Mouse (Mus musculus): ENCODE results near the gene Evx2.

Gene Evx2

DNA sequence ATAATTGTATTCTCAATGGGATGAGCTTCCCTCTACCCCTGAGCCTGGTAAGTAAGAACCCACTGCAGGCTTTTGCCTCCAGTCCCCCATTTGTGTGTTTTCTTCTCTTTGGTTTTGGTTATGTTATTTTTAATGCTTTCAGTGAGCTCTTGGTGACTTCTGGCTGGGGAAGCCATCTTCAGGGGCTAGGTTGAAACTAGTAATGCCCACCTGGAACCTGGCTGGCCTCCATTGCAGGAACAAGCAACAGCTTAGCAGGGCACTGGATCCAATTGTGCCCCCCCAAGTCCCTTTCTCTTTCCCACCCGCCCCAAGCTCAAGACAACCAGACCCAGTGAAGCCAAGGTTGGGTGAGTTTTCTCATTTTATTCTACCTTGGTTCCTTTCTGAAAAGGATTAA, 36.0 kb upstream of the Evx2 start:
- no peak for DNase-seq

DNA sequence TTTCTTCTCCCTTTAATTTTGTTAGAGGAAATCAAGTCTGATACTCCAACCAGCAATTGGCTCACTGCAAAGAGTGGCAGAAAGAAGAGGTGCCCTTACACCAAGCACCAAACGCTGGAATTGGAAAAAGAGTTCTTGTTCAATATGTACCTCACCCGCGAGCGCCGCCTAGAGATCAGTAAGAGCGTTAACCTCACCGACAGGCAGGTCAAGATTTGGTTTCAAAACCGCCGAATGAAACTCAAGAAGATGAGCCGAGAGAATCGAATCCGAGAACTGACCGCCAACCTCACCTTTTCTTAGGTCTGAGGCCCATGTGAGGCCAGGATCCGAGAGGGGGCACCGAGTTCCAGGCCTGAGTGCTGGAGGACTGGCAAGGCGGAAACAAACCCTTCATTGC, 34.7 kb upstream of the Evx2 start:
- no peak for DNase-seq

DNA sequence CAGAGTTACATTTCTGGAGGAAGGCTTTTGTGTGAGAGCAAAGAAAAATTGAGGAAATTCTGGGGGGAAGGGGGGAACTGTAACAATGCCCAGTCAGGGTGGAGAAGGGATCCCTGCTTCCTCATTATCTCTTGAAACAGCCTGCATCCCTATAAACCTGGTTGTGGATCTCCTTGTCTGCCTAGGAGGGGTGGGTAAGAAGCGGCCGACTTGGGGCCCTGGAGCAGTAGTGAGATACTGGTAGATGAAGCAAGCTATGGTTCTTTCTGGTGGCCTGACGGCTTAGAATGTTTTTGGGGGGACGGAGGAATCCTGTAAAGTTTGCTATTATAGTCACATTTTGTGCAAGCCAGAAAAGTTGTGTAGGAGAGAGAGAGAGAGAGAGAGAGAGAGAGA, 34.1 kb upstream of the Evx2 start:
- DNase-seq = no peak

DNA sequence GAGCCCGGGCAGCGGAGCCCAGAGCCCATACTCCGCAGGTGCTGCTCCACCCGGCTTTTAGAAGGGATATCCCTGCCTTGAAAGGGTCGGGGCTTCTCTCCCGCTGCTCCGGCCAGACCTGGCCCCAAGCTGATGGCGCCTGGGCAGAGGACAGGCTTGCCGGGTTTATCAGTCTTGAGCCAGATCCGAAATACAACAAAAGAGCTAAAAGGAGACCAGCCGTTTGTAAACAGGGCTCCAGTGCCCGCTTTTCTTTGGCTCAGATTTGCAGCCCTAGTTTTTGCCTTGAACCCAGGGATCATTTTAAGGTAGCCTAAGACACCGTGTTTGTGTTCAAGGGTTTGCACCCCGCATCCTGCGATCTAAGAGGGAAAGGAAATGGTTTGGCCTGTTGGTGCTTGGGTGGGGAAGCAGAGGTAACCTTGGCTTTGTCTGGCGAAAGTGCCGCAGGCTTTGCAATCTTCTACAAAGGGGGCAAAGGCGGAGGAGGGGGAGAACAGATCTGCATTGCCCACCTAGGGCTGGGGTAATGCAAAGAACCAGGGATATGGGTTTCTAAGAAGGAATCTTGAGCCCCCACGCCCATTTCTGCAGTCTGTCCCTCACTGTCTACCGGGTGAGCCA, 33.6 kb upstream of the Evx2 start:
- no peak for DNase-seq

DNA sequence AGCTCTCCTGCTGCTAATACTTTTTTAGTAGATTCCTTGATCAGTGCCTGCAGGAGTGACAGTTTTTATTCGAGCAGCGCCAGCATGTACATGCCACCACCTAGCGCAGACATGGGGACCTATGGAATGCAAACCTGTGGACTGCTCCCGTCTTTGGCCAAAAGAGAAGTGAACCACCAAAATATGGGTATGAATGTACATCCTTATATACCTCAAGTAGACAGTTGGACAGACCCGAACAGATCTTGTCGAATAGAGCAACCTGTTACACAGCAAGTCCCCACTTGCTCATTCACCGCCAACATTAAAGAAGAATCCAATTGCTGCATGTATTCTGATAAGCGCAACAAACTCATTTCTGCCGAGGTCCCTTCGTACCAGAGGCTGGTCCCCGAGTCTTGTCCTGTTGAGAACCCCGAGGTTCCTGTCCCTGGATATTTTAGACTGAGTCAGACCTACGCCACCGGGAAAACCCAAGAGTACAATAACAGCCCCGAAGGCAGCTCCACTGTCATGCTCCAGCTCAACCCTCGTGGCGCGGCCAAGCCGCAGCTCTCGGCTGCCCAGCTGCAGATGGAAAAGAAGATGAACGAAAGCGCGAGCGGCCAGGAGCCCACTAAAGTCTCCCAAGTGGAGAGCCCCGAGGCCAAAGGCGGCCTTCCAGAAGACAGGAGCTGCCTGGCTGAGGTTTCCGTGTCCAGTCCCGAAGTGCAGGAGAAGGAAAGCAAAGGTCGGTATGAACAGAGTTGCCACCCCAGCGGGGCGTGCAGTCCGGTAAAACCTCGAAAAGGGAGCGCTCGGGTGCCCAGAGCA, 32.8 kb upstream of the Evx2 start:
- no peak for DNase-seq

DNA sequence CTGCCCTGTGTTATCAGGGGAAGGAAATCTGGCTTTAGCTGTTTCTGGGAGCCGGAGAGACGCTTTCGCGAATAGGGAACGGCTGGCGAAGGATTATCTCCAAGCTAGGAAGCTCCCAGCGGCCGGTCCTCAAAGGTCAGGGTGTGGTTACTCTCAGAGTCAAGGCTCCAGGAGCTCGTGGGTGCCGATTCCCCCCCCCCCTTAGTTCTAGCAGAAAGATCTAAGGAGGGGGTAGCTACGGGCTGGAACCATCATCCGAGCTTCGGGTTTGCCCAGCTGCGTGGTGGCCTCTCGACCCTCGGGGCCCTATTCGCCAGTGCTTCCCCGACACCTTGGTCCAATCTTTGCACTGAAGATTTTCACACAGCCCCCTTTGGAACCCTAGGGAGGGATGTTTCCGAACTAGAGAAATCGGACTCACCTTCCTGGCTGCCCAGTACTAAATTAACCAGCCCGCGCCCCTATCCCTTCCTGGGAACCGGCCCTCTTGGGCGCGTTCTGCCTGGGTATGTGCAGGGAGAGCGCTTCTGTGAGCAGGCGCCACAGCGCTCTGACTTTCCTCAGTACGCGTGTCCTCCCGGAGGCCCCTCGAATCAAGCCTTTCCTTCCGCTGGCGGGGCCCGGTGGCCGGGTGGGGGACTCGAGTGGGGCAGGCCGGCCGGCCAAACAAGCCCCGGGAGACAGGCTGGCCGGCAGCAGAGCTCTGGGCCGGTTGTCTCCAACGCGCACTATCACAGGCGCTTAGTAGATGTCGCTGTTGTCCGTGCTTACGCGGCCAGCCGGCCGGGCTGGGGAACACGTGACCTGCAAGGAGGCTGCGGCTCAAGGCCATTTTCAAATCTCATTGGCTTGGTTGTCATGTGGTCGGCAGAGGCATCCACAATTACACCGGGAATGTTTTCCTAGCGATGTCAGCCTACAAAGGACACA, 31.9 kb upstream of the Evx2 start, which contains the start of gene Hoxd10:
Hoxd10 (plus strand) TSS at position 903 of the 930 bp plus-strand sequence.
- DNase-seq = no peak

DNA sequence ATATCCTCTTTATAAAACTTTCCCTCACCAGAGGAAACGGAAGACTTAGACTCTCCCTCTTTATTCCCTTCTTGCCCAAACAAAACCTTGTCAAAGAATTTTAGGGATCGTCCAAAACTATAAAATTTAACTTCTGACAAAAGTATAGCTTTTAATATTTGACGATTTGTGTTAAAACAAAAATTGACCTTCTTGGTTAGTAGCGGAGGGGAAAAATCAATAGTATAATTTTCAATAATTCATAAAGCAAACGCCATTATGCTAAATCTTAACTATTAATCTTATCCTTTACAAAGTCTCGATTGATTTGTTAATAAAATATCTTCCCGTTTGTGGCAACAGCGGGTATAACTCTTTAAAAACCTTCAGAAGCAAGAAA, 31.0 kb upstream of the Evx2 start:
- no peak for DNase-seq

DNA sequence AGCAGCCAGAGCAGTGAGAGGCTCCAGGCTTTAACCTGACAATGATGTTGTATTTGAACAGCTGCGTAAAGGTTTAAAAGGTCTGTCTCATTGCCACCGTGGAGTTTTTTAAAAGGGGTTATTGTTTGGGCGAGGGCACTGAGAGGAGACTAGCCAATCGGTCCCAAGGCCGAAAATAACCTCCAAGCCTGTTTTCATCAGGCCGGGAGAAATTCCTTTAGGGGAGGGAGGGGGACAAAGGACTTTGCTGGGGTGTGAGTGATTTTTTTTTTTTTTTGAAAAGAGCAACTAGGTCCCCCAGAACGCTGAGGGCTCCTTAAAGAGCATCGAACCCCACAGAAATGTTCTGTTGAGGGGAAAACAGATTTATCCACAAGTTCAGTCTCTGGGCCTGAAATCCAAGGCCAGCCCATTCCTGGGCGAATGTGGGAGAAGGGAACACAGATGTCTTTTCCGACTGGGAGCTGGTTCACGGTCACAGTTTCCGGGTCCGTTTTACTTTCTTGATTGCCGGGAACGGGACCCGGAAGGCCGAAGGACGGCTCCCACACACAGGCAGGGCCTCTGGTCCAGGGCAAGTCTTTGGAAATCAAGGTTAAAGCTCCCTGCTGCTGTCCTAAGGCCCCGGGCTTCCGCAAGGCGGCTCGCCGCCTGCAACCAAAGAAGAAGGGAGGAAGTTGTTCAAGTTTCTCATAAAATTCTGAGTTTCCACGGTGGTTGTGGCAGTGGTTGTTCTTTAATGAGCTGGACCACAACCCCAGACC, 30.4 kb upstream of the Evx2 start:
- DNase-seq = no peak

DNA sequence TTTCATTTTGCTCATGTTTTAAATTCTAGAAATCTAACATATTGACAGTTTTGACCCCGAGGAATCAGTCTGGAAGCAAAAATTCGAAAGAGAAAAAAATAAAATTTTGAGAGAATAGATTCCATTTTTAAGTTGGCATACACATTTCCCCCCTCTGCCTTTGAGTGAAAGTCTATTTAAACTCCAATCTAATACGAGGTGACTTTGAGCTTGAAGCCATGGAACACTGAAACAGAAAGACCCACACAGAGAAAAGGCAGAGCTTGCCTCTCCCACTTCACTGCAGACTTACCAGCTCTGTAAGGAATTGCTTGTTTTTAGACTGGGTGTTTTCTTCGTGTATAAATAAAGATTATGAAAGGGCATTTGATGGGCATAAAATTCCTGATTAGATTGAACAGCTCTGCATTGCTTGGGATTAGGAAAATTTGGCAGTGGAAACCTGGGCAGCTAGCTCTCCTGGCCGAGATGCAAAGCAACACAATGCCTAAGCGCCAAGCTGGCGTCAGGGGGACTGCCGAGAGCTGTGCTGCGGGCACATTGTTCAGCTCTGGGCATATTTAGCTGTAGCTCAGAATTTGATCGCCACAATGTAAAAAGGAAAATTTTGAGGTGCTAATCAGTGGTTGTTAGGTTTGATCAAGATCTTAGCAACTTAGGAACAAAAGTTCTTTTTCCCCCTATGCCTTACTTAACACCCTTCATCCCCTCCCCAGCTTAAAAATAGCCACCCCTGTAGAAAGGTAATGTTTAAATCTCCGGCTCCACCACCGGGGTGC, 29.6 kb upstream of the Evx2 start:
- DNase-seq = no peak

DNA sequence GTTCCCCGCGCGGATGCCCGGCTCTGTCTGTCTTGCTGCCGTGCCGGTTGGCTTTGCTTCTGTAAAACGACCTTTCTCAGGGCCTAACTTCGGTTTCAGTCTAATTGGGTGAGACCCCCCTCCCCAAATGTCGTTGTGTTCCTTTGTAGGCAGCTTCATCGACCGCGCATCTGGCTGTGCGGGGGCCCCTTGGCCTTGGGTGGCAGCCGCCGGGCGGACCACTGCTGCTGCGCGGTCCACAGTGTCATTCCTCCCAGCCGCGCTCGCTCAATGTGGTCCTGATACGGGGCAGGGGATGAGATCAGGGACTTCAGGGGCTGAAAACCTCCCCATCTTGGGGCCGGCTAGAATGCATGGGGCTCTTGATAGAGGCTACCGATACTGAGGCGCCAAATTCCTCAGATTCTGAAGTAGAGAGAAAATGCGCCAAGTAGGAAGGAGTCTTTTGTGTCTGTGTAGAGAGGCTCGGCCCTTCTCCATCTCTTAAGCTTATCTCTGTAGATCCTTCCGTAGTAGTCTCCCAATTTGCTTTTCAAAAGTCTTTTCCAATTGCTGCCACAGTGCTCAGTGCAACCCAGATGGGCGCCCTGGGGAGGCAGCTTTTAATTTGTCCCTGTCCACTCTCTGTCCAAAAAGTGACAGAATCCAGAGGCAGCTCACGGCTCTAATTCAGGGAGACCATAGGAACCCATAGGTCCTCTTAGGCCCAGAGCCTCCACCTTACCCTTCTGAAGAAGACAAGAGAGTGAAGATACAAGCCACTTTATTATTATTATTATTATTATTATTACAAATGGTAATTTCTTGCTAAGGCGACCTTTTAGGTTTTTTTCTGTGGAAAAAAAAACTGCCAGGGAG, 28.6 kb upstream of the Evx2 start:
- DNase-seq = no peak

DNA sequence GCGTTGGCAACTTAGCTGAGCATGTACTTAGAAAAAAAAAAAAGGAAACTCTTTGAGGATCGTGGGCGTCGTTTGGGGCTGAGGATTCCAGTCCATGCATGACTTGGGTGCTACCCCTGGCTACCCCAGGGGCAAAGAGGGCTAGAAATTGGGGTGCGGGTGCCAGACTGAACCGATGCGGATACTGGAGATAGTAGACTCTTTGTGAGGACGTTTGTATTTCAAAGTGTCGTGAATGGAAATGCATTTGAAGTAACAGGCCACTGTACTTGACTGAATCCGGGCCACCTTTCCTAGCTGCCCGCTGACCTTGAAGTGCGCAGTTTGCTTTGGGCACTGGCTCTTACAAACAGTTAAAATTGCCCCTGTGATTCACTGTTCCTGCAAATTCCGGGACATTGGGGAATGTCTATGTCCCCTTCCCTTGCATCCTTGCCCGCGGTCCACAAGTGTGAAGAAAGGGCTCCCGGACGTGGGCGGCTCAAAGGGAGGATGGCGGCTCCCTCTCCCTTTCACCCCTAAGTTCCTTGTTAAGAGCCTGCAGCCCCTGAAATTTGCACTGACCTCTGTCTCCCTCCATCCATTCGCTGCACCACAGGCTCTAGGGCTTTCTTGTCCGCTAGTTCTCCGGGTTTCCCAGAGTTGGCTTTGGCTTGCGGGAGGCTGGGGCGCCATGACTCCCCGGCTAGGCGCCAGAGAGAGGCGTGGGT, 27.8 kb upstream of the Evx2 start:
- no peak for DNase-seq

DNA sequence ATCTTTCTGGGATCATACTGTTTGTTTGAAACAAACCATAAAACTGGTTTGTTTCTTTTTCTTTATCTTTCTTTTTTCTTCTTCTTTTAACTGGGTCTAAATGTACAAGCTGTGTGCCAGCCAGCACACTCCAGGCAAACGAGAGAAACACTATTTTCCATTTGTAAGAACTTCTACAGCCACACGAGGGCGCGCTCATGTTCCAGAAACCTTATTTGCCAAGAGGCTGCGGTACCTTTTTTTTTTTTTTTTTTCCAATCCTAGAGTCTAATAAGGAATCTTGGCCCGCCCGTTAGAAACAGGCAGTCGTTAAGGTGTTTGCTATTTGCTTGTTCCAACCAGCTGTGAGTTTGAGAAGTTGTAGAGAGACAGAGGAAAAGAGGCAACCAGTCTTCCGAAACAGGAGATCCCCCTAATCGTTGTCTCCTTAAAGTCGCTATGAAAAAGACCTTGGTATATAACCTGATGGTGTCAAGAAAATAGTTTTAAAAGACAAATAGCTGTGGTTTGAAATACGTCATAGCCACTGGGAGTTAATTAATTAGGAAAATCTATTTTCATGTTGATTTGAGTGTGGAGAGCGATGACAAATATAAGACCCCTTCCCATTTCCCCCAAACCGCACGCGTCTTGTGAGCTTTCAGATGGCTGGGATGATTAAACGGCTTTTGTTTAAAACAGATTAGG, 27.1 kb upstream of the Evx2 start:
- DNase-seq = no peak

DNA sequence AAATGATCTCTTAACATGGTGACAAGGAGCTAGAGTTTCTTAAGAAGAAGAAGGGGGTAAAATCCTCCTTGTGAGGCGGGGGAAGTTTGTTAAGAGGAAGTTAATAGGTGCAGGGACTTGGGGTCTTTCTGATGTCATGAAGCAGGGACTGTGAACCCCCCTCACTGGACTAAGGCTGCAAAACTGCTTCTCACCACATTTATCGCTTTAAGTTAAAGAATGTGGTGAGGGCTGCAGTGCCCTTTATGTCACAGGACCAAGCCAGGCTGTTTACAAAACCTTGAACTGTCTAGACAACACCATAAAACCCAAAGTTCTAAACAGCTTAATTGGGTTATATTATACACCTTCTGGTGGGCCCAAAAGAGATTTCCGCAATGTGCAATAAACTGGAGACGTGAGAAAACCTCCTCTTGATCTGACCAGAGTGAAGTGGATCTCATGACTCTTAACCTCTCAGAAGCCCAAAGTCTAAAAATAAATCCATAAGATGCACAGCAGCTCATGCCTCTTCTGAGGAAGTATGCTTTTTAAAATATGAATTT, 25.8 kb upstream of the Evx2 start:
- DNase-seq = no peak

DNA sequence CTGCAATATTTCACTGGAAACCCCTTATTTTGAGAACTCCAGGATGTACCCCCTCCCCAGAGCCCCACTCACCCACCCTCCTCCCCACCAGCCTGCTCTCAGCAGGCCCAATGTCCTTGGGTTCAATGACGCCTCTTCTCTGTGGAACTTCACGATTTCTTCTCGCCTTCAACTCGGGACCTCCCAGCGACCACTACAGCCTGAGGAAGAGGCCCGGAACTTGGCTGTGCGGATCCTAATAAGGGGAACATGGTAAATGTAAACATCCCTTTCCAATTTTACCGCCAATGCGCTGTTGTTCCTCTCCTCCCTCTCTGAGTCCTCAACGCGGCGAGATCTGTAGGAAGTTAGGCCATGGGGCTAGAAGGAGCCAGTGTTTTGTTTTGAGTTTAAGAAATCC, 24.7 kb upstream of the Evx2 start:
- no peak for DNase-seq

DNA sequence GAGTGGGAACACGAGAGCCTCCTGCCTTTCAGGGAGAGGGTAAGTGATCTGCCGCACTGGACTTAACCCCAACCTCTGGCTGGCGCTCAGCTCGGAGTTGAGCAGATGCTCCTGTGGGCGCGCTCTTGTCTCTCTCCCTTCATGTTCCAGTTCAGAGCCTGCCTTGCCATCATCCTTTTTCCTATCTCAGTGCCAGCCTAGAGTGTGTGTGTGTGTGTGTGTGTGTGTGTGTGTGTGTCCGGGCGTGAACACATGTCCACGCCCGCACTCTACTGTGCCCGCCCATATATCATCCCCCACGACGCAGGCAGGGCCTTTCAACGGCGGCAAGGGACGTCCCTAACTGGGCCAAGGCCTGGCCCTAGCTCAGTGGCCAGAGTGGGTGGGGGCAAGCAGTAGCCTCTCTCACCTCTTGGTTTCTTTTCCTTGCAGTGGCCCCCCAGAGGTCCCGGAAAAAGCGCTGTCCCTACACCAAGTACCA, 24.2 kb upstream of the Evx2 start:
- DNase-seq = no peak

DNA sequence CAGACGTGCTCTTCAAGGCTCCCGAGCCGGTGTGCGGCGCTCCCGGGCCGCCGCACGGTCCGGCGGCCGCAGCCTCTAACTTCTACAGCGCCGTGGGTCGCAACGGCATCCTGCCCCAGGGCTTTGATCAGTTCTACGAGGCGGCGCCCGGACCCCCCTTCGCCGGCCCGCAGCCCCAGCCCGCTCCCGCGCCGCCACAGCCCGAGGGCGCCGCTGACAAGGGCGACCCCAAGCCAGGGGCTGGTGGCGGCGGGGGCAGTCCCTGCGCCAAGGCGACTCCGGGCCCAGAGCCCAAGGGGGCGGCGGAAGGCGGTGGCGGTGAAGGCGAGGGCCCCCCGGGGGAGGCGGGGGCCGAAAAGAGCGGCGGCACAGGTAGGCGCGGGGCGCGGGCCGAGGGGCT, 23.4 kb upstream of the Evx2 start:
- DNase-seq = no peak

DNA sequence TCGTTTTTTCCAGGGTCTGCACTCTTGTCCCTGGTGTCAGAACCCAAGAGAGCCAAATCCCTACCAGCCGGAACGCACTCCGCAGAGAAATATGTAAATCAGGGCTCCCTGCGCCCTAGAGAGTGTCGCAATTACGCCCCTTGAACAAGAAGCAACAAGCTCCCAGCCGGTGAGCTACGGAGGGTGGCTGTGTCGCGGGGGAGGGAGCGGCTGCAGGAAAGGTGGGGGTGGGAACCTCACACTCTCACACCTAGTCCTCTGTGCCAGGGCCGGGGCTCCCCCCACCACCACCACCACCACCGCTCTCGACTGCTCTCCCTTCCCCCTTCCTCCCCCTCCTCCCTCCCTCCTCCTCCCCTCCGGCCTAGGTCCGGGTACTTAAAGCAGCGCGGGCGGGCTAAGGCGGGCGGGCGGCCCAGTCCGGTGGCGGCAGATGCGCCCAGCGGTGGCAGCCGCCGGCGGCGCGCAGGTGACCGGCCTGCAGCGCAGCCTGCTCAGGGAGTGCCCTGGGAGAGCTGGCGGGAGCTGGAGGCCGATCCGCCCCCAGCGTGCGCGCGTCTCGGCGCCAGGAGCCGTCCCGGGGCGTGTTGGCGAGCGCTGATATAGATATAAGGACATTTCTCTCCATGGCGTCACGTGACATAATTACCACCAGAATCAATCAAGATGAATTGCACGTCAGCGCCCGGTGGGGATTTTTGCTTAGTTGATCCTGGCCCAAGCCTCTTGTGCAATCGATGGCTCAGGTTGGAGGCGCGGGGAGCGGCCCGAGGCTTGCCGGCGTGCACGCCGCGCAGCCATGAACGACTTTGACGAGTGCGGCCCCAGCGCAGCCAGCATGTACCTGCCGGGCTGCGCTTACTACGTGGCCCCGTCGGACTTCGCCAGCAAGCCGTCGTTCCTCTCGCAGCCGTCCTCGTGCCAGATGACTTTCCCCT, 22.5 kb upstream of the Evx2 start:
- no peak for DNase-seq

All from cerebellum, adult 9-11 months (tissue).